Mouse (Mus musculus) right cerebral cortex, postnatal 10 days (tissue): ENCODE measurements around the gene S100pbp.
A peak's percentile ranks its signal among the peaks of the same experiment; 100 is the strongest.

Source experiments
- DNase-seq, 2 experiments: peaks; one replicate each; pipeline ENCODE4 v3.0.0; 2021; ENCODE audit warnings: low spot score in 2 of 2

S100pbp gene

GRCm38 (mm10) chr4:129189542-129190519 lies at the start of gene S100pbp, which contains the start of gene Yars:
S100pbp (minus strand) TSS chr4:129189727.
Yars (plus strand) TSS chr4:129189760.
- peak; percentile 98 for DNase-seq

- peak; percentile 80 to 83 for DNase-seq
Observed at GRCm38 (mm10) chr4:129239075-129239474, 49.5 kb upstream of the S100pbp start.

- DNase-seq, result peak; percentile 70 to 73
Observed at GRCm38 (mm10) chr4:129238579-129239016, 49.1 kb upstream of the S100pbp start.

- DNase-seq, result peak in 1 of 2 experiments; percentile 59
Observed at GRCm38 (mm10) chr4:129237843-129238441, 48.4 kb upstream of the S100pbp start.

- no peak for DNase-seq
Observed at GRCm38 (mm10) chr4:129236236-129236813, 46.8 kb upstream of the S100pbp start.

GRCm38 (mm10) chr4:129235147-129235546 lies 45.6 kb upstream of the S100pbp start:
- no peak for DNase-seq

- DNase-seq, result no peak
Observed at GRCm38 (mm10) chr4:129234488-129234887, 45.0 kb upstream of the S100pbp start.

GRCm38 (mm10) chr4:129232561-129233360 lies 43.2 kb upstream of the S100pbp start:
- DNase-seq, result no peak

- no peak for DNase-seq
Observed at GRCm38 (mm10) chr4:129231594-129232450, 42.3 kb upstream of the S100pbp start.

GRCm38 (mm10) chr4:129230926-129231325 lies 41.4 kb upstream of the S100pbp start:
- DNase-seq, result no peak

- DNase-seq, result no peak
Observed at GRCm38 (mm10) chr4:129227985-129228381, 38.5 kb upstream of the S100pbp start.

GRCm38 (mm10) chr4:129227170-129227984 lies 37.9 kb upstream of the S100pbp start:
- no peak for DNase-seq

GRCm38 (mm10) chr4:129226441-129226963 lies 37.0 kb upstream of the S100pbp start:
- DNase-seq, result no peak

GRCm38 (mm10) chr4:129225315-129225714 lies 35.8 kb upstream of the S100pbp start:
- DNase-seq, result no peak

- no peak for DNase-seq
Observed at GRCm38 (mm10) chr4:129223421-129224281, 34.1 kb upstream of the S100pbp start.

- DNase-seq, result no peak
Observed at GRCm38 (mm10) chr4:129222019-129222925, 32.7 kb upstream of the S100pbp start.
